ENCODE assay signal across 9 mouse cellular contexts in genomic region chr9:107335909-107336308, GRCm38 (mm10). TPM values are rescaled to one million over a fixed set of nuclear protein-coding genes. Genes with fewer than 3 reads are reported as not detected.
A peak's percentile ranks its signal among the peaks of the same experiment; 100 is the strongest.
DNase-seq lines count a peak whose midpoint lies in the region; ATAC-seq and TF ChIP-seq lines count a peak whose summit lies in the region.
"Had no signal": no experiment of that assay in that cellular context is flagged by ENCODE, and none has a peak within 500 bp of the region (broad histone marks: within the 10 kb centered on the region; RNA-seq: fewer than 3 reads in every experiment).

No protein-coding gene starts in this region.

- no peaks in the 10 kb centered on the region for H3K27me3 ChIP-seq in midbrain, embryonic 14.5 days (ENCODE audit: control insufficient read depth, insufficient read depth, low read length)
- no peaks in the 10 kb centered on the region for H3K27me3 ChIP-seq in midbrain, embryonic 16.5 days (ENCODE audit: control insufficient read depth, insufficient read depth, low read depth, low read length)
- no peaks in the 10 kb centered on the region for H3K27me3 ChIP-seq in heart, postnatal 0 days (ENCODE audit: control insufficient read depth, insufficient read depth, low read length)
- H3K27me3 ChIP-seq: hindbrain, embryonic 15.5 days had no signal

- peaks cover 18% of the 10 kb centered on the region for H3K4me1 ChIP-seq in midbrain, embryonic 14.5 days (ENCODE audit: control insufficient read depth, insufficient read depth, low read length)
- H3K4me1 ChIP-seq in midbrain, embryonic 16.5 days (ENCODE audit: control insufficient read depth, insufficient read depth, low read length) = peaks cover 15% of the 10 kb centered on the region
- peaks cover 3% of the 10 kb centered on the region for H3K4me1 ChIP-seq in cortical plate, adult 2 months (ENCODE audit: control insufficient read depth, insufficient read depth, low read length)
- peaks cover 6% of the 10 kb centered on the region for H3K4me1 ChIP-seq in heart, postnatal 0 days (ENCODE audit: control insufficient read depth, insufficient read depth)
- H3K4me1 ChIP-seq in olfactory bulb, adult 2 months (ENCODE audit: control insufficient read depth, insufficient read depth, low read length) = no peaks in the 10 kb centered on the region

- no peak for ATAC-seq in midbrain, embryonic 14.5 days (ENCODE audit: low FRiP score, low TSS enrichment)
- ATAC-seq in midbrain, embryonic 16.5 days = no peak
- peak; percentile 10; the same call in 1 of the 2 replicates for ATAC-seq in heart, postnatal 0 days (ENCODE audit: insufficient read depth, low read depth)

- peak; percentile 64 for DNase-seq in midbrain, embryonic 14.5 days
- DNase-seq in adrenal gland, adult 18-20 months (ENCODE audit: low spot score in 2 of 2) = peak; percentile 73 to 78
- DNase-seq in heart, postnatal 0 days (ENCODE audit: low spot score) = peak; percentile 67
- DNase-seq in left cerebral cortex, postnatal 25 days (ENCODE audit: low spot score in 2 of 2) = peak; percentile 74 to 78
- DNase-seq in thymus, postnatal 25 days = peak; percentile 80

- peaks cover 17% of the 10 kb centered on the region for H3K36me3 ChIP-seq in midbrain, embryonic 14.5 days (ENCODE audit: control insufficient read depth, insufficient read depth, low read length)
- H3K36me3 ChIP-seq in midbrain, embryonic 16.5 days (ENCODE audit: control insufficient read depth, insufficient read depth, low read length) = peaks cover 4% of the 10 kb centered on the region; the same call in 1 of the 2 replicates
- peaks cover 8% of the 10 kb centered on the region for H3K36me3 ChIP-seq in heart, postnatal 0 days (replicated peaks; ENCODE audit: control insufficient read depth, insufficient read depth, low read length)

- WGBS in midbrain, embryonic 14.5 days = 13% methylated on average over 5 of the region's 5 CpGs
- WGBS in midbrain, embryonic 16.5 days = 13% methylated on average over 5 of the region's 5 CpGs
- WGBS in heart, postnatal 0 days = 3% methylated on average over 5 of the region's 5 CpGs
- WGBS in olfactory bulb, adult 2 months = 11% methylated on average over 5 of the region's 5 CpGs

- intact Hi-C loops in left cerebral cortex, postnatal 25 days (cut with DNase I) = loop anchor here (1.0 to 5.0 kb wide), 2 partner anchors 42 to 434 kb away; no protein-coding TSS in a partner anchor

- peak; percentile 92 for TF ChIP-seq CTCF in cortical plate, adult 2 months (IDR thresholded peaks at IDR 0.05; ENCODE audit: extremely low read depth, insufficient read depth, low read length)
- TF ChIP-seq CTCF in heart, postnatal 0 days (IDR thresholded peaks at IDR 0.05; ENCODE audit: low read depth) = peak; percentile 96
- peak; percentile 71 for TF ChIP-seq CTCF in olfactory bulb, adult 2 months (IDR thresholded peaks at IDR 0.05; ENCODE audit: insufficient read depth, low read depth, low read length)

- no peak overlapping the region for H3K27ac ChIP-seq in midbrain, embryonic 14.5 days (replicated peaks; ENCODE audit: low read depth, low read length)
- no peak overlapping the region for H3K27ac ChIP-seq in midbrain, embryonic 16.5 days (ENCODE audit: low read length)
- H3K27ac ChIP-seq in cortical plate, adult 2 months (ENCODE audit: insufficient read depth, low read length) = no peak overlapping the region
- H3K27ac ChIP-seq in heart, postnatal 0 days (ENCODE audit: low read depth) = no peak overlapping the region
- H3K27ac ChIP-seq in olfactory bulb, adult 2 months (ENCODE audit: insufficient read depth, low read depth, low read length) = no peak overlapping the region
- H3K27ac ChIP-seq: hindbrain, embryonic 15.5 days had no signal

- H3K4me2 ChIP-seq in midbrain, embryonic 14.5 days (ENCODE audit: low read length) = no peak overlapping the region
- no peak overlapping the region for H3K4me2 ChIP-seq in midbrain, embryonic 16.5 days (ENCODE audit: low read length)
- H3K4me2 ChIP-seq in heart, postnatal 0 days (ENCODE audit: low read depth, low read length) = no peak overlapping the region
- H3K4me2 ChIP-seq: hindbrain, embryonic 15.5 days had no signal

- no peak for TF ChIP-seq EP300 in heart, postnatal 0 days (IDR thresholded peaks at IDR 0.05; ENCODE audit: low read depth)

- no peak overlapping the region for H3K4me3 ChIP-seq in midbrain, embryonic 14.5 days (replicated peaks; ENCODE audit: low read depth, low read length)
- H3K4me3 ChIP-seq in midbrain, embryonic 16.5 days (ENCODE audit: low read depth, low read length) = no peak overlapping the region
- H3K4me3 ChIP-seq in cortical plate, adult 2 months (ENCODE audit: insufficient read depth, low read length) = no peak overlapping the region
- no peak overlapping the region for H3K4me3 ChIP-seq in heart, postnatal 0 days (ENCODE audit: low read depth, low read length)
- H3K4me3 ChIP-seq in olfactory bulb, adult 2 months (ENCODE audit: insufficient read depth, low read depth, low read length) = no peak overlapping the region
- H3K4me3 ChIP-seq: hindbrain, embryonic 15.5 days had no signal

- no peaks in the 10 kb centered on the region for H3K9me3 ChIP-seq in midbrain, embryonic 14.5 days (ENCODE audit: control insufficient read depth, low read length)
- no peaks in the 10 kb centered on the region for H3K9me3 ChIP-seq in midbrain, embryonic 16.5 days (replicated peaks; ENCODE audit: control insufficient read depth, low read length, poor library complexity, severe bottlenecking)
- no peaks in the 10 kb centered on the region for H3K9me3 ChIP-seq in heart, postnatal 0 days (replicated peaks; ENCODE audit: control insufficient read depth, low read length)
- H3K9me3 ChIP-seq: hindbrain, embryonic 15.5 days had no signal

- TF ChIP-seq POLR2A in cortical plate, adult 2 months (IDR thresholded peaks at IDR 0.05; ENCODE audit: extremely low read depth, insufficient read depth, low read length) = no peak
- TF ChIP-seq POLR2A in olfactory bulb, adult 2 months (IDR thresholded peaks at IDR 0.05; ENCODE audit: insufficient read depth, low read depth, low read length) = no peak

- no peak overlapping the region for H3K9ac ChIP-seq in midbrain, embryonic 14.5 days (replicated peaks; ENCODE audit: low read length)
- no peak overlapping the region for H3K9ac ChIP-seq in midbrain, embryonic 16.5 days (ENCODE audit: low read depth, low read length)
- no peak overlapping the region for H3K9ac ChIP-seq in heart, postnatal 0 days (replicated peaks; ENCODE audit: low read depth, low read length)
- H3K9ac ChIP-seq: hindbrain, embryonic 15.5 days had no signal

RNA-seq across cellular contexts. Expression of gene Hemk1, which starts 2.2 kb away (rescaled TPM):
- polyA plus RNA-seq in midbrain, embryonic 14.5 days (2014; fragmentation: Nextera tagmentation; extraction: Ambion mirVana) = 20.9 and 21.7 TPM in 2 replicates
- 19.2 and 19.7 TPM in 2 replicates for polyA plus RNA-seq in midbrain, embryonic 16.5 days (2015; fragmentation: Nextera tagmentation; extraction: Ambion mirVana)
- total RNA-seq in adrenal gland, adult 18-20 months (2021) = 10 to 100 TPM; 12.9 to 17.4 TPM
- polyA plus RNA-seq in cortical plate, adult 2 months (2012; rRNA removed) = 33.0 and 33.7 TPM in 2 replicates
- total RNA-seq in heart, postnatal 0 days (2014; rRNA removed; ENCODE audit: low replicate concordance) = 4.8 and 28.7 TPM in 2 replicates
- 12.3 and 15.3 TPM in 2 replicates for polyA plus RNA-seq in heart, postnatal 0 days (2015; fragmentation: Nextera tagmentation; extraction: Ambion mirVana)
- total RNA-seq in left cerebral cortex, postnatal 25 days (2021) = 10 to 100 TPM; 17.2 to 18.2 TPM
- not detected in 2 replicates for polyA plus RNA-seq in olfactory bulb, adult 2 months (2012; ENCODE audit: insufficient read depth, insufficient read length, low replicate concordance, missing spikeins)

RNA-seq across cellular contexts. Expression of gene 6430571L13Rik, which starts 4.5 kb away (rescaled TPM):
- 4.1 and 6.3 TPM in 2 replicates for polyA plus RNA-seq in midbrain, embryonic 14.5 days (2014; fragmentation: Nextera tagmentation; extraction: Ambion mirVana)
- 10.2 and 11.2 TPM in 2 replicates for polyA plus RNA-seq in midbrain, embryonic 16.5 days (2015; fragmentation: Nextera tagmentation; extraction: Ambion mirVana)
- 1 to 10 TPM in 1 of 2 experiments, under 1 TPM in 1; 0.30 to 1.3 TPM for total RNA-seq in adrenal gland, adult 18-20 months (2021)
- 5.1 and 5.2 TPM in 2 replicates for polyA plus RNA-seq in cortical plate, adult 2 months (2012; rRNA removed)
- 1.1 and 11.0 TPM in 2 replicates for total RNA-seq in heart, postnatal 0 days (2014; rRNA removed; ENCODE audit: low replicate concordance)
- 3.1 and 3.3 TPM in 2 replicates for polyA plus RNA-seq in heart, postnatal 0 days (2015; fragmentation: Nextera tagmentation; extraction: Ambion mirVana)
- 1 to 10 TPM; 3.7 to 4.0 TPM for total RNA-seq in left cerebral cortex, postnatal 25 days (2021)
- polyA plus RNA-seq in olfactory bulb, adult 2 months (2012; ENCODE audit: insufficient read depth, insufficient read length, low replicate concordance, missing spikeins) = not detected in 2 replicates

RNA-seq across cellular contexts. Expression of gene Cish, which starts 40.1 kb away (rescaled TPM):
- polyA plus RNA-seq in midbrain, embryonic 14.5 days (2014; fragmentation: Nextera tagmentation; extraction: Ambion mirVana) = 5.0 and 5.5 TPM in 2 replicates
- 8.6 and 9.4 TPM in 2 replicates for polyA plus RNA-seq in midbrain, embryonic 16.5 days (2015; fragmentation: Nextera tagmentation; extraction: Ambion mirVana)
- 1 to 10 TPM; 7.9 to 9.9 TPM for total RNA-seq in adrenal gland, adult 18-20 months (2021)
- polyA plus RNA-seq in cortical plate, adult 2 months (2012; rRNA removed) = 4.6 and 5.7 TPM in 2 replicates
- 44.8 and 62.6 TPM in 2 replicates for total RNA-seq in heart, postnatal 0 days (2014; rRNA removed; ENCODE audit: low replicate concordance)
- polyA plus RNA-seq in heart, postnatal 0 days (2015; fragmentation: Nextera tagmentation; extraction: Ambion mirVana) = 136 and 149 TPM in 2 replicates
- 1 to 10 TPM; 5.8 to 9.4 TPM for total RNA-seq in left cerebral cortex, postnatal 25 days (2021)
- not detected in 2 replicates for polyA plus RNA-seq in olfactory bulb, adult 2 months (2012; ENCODE audit: insufficient read depth, insufficient read length, low replicate concordance, missing spikeins)

RNA-seq across cellular contexts. Expression of gene Mapkapk3, which starts 46.2 kb away (rescaled TPM):
- 1.5 and 1.8 TPM in 2 replicates for polyA plus RNA-seq in midbrain, embryonic 14.5 days (2014; fragmentation: Nextera tagmentation; extraction: Ambion mirVana)
- 1.5 and 1.9 TPM in 2 replicates for polyA plus RNA-seq in midbrain, embryonic 16.5 days (2015; fragmentation: Nextera tagmentation; extraction: Ambion mirVana)
- 10 to 100 TPM; 42.8 to 55.6 TPM for total RNA-seq in adrenal gland, adult 18-20 months (2021)
- 4.4 and 5.1 TPM in 2 replicates for polyA plus RNA-seq in cortical plate, adult 2 months (2012; rRNA removed)
- 14.8 and 24.0 TPM in 2 replicates for total RNA-seq in heart, postnatal 0 days (2014; rRNA removed; ENCODE audit: low replicate concordance)
- polyA plus RNA-seq in heart, postnatal 0 days (2015; fragmentation: Nextera tagmentation; extraction: Ambion mirVana) = 13.0 and 15.1 TPM in 2 replicates
- 1 to 10 TPM; 2.2 to 4.5 TPM for total RNA-seq in left cerebral cortex, postnatal 25 days (2021)
- polyA plus RNA-seq in olfactory bulb, adult 2 months (2012; ENCODE audit: insufficient read depth, insufficient read length, low replicate concordance, missing spikeins) = not detected in 2 replicates

Comparison
In these comparisons a context has a peak if more than half of its experiments do, and no peak if none do; other contexts are left out.
1. RNA of gene Hemk1, which starts 2.2 kb away (polyA plus RNA-seq): 33.0 to 33.7 TPM in cortical plate, adult 2 months, 20.9 to 21.7 TPM in midbrain, embryonic 14.5 days, 19.2 to 19.7 TPM in midbrain, embryonic 16.5 days and 12.3 to 15.3 TPM in heart, postnatal 0 days; not detected in olfactory bulb, adult 2 months; every median in the first group is over 10 times any median in the second.
2. RNA of gene Cish, which starts 40.1 kb away (polyA plus RNA-seq): 136 to 149 TPM in heart, postnatal 0 days; 8.6 to 9.4 TPM in midbrain, embryonic 16.5 days, 4.6 to 5.7 TPM in cortical plate, adult 2 months, 5.0 to 5.5 TPM in midbrain, embryonic 14.5 days and not detected in olfactory bulb, adult 2 months; every median in the first group is over 10 times any median in the second.
3. Peak in every context shown above with its lines, with median percentiles within 50 percentile points of each other: DNase-seq and CTCF ChIP-seq.